Mouse (Mus musculus) embryonic fibroblast, embryonic 13.5 days (primary cell): ENCODE data around the gene Olfr1112. TPM values are rescaled to one million over a fixed set of nuclear protein-coding genes. Genes with fewer than 3 reads are reported as not detected.
"Not testable (repeated sequence)": the region's sequence is repeated elsewhere in the genome, so short reads cannot be mapped to it uniquely, and the experiment has no call there.

Experiments
- H3K27ac ChIP-seq: 2 replicates; pipeline ENCODE4 v1.5.1; 2012; ENCODE audit warnings: low read length, control low read depth, inconsistent platforms; ENCODE audit not compliant: insufficient read depth
- H3K4me1 ChIP-seq: 2 replicates; pipeline ENCODE4 v1.6.1; 2011; ENCODE audit warnings: low read length; ENCODE audit not compliant: control insufficient read depth, insufficient read depth
- H3K4me3 ChIP-seq: 2 replicates; pipeline ENCODE4 v1.5.1; 2011; ENCODE audit warnings: mild to moderate bottlenecking, control low read depth, low read length; ENCODE audit not compliant: insufficient read depth
- CTCF ChIP-seq: IDR thresholded peaks from 2 replicates; pipeline ENCODE4 v1.5.1; 2011; ENCODE audit warnings: mild to moderate bottlenecking, control low read depth, low read length, moderate library complexity, borderline replicate concordance; ENCODE audit not compliant: insufficient read depth
- POLR2A ChIP-seq: IDR thresholded peaks from 2 replicates; pipeline ENCODE4 v1.6.1; 2011; ENCODE audit warnings: low read depth, mild to moderate bottlenecking, control low read depth, low read length, moderate library complexity
- polyA plus RNA-seq: library from polyadenylated mRNA; stranded (reverse); fragments of >200 nt; gene quantifications from 2 replicates; pipeline ENCODE4 v1.2.4, GENCODE M21; 2011; ENCODE audit warnings: low read depth; ENCODE audit not compliant: missing spikeins, insufficient read length

The Olfr1112 gene
- polyA plus RNA-seq: not detected in 2 replicates

DNA sequence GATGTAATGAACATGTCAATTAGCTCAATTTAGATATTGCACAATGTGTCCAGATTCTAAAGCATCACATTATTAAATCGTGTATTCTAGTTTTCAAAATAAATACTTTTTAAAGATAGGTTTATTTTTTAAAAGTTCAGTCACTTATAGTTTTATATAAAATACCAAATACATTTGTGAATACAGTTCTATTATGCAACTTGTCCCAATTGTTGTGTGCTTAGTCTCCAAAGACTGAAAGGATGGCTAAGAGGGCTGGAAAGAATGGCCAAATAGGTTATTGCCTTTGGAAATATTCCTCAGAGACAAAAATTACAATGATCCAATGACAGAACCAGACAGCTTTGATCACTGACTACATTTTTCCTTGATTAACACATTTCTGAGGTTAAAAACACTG, at the start of gene Olfr1112:
TSS of gene Olfr1112 (plus strand) at position 301 of the 400 bp plus-strand sequence.
- H3K4me3 ChIP-seq: no peak within 1 kb of the TSS
- H3K27ac ChIP-seq: no peak within 1 kb of the TSS
- TF ChIP-seq POLR2A (no peak), CTCF (no peak)
- H3K4me1 ChIP-seq: no peaks in the 10 kb centered on the region

DNA sequence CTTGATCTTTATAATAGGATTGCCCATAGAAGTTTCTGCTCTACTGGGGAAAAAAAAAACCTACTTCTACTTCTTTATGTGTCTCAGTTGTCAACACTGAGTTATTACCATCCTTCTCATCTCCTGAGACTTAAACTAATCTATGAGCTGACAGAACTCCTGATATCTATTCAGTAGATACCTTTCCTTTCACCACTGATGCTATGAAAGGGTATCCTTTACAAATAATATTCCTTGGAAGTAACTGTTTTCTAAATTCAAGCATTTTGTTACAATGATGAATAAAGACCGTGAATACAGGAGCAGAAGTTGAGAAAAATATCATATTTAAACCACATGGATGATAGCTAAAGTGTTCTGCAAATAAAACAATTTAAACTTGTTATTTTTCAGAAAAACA, 47.4 kb upstream of the Olfr1112 start, which contains the start of gene Olfr1110:
TSS of gene Olfr1110 (minus strand) at position 101 of the 400 bp plus-strand sequence.
- Histone ChIP-seq H3K4me1 (no peaks in the 10 kb centered on the region), H3K27ac (no peak within 1 kb of the TSS), H3K4me3 (no peak within 1 kb of the TSS)
- TF ChIP-seq CTCF: no peak
- no peak for TF ChIP-seq POLR2A

DNA sequence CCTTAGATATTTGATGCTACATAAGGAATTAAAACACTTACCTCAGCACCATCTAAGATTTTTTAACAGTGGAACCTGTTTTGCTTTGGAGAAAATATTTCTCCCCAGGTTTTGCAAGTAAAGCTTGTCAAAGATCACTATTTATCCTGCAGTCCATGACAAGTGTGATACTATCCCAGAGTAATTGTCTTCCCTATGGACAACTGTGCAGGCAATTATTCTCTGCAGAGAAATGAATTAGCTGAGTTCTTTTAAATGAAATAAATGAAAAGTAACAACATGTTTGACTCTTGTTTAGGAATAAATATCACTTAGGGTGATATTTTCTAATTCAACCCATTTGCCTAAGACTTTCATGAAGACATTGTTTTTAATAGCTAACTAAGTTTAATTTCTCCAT, 35.1 kb upstream of the Olfr1112 start, which contains the start of gene Olfr1111:
TSS of gene Olfr1111 (minus strand) at position 101 of the 400 bp plus-strand sequence.
- TF ChIP-seq CTCF: no peak
- no peak for TF ChIP-seq POLR2A
- no peak within 1 kb of the TSS for H3K27ac ChIP-seq
- H3K4me1 ChIP-seq: no peaks in the 10 kb centered on the region
- H3K4me3 ChIP-seq: no peak within 1 kb of the TSS

DNA sequence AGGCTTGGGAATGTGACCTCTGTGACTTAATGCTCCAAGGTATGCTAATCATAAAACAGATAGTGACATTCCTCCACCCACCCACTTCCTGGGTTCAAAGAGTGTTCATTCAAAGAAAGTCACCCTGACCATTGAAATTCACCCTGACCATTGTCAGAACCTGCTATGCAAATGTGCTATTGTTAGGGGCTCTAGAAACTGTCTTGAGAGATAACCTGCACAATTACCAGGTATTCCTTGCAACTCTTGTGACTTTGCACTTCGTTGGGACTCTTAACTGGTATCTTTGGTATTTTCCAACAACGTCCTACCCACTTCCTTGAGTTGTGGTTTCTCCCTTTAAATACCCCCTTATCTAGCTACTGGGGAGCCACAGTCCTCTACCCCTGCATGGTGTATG, 19.9 kb upstream of the Olfr1112 start:
- not testable (repeated sequence) for H3K27ac ChIP-seq, H3K4me3 ChIP-seq

DNA sequence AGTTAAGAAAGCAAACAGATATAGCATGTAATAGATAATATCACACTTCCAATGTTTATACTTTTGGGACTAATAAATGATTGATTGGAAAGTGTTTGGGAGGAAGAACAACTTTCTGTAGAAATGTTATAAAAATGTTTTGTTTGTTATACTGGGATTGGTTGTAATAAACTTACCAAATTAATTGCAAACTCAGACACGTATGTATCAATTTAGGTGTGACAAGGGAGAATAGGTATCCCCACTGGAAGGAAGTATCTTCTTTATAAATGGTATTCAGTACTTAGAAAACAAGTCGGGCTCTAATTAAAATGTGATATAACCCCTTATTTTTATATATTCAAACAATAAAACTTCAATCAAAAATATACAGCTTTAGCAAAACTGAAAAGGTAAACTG, 21.1 kb downstream of the Olfr1112 start, which contains the start of gene Olfr1113:
TSS of gene Olfr1113 (plus strand) at position 301 of the 400 bp plus-strand sequence.
- Histone ChIP-seq H3K4me1 (no peaks in the 10 kb centered on the region), H3K4me3 (no peak within 1 kb of the TSS), H3K27ac (no peak within 1 kb of the TSS)
- TF ChIP-seq CTCF (no peak), POLR2A (no peak)

More for the DNA sequence above, 19.9 kb upstream of the Olfr1112 start:
- not testable (repeated sequence) for H3K4me1 ChIP-seq

Other genes starting within 250 kb of the Olfr1112 start
- not detected in 2 replicates for gene Olfr1099, start 227.1 kb upstream of the Olfr1112 start, polyA plus RNA-seq
- not detected in 2 replicates for gene Olfr1100, start 207.8 kb upstream of the Olfr1112 start, polyA plus RNA-seq
- gene Olfr1101, start 196.6 kb upstream of the Olfr1112 start, polyA plus RNA-seq: not detected in 2 replicates
- not detected in 2 replicates for gene Olfr1102, start 189.4 kb upstream of the Olfr1112 start, polyA plus RNA-seq
- gene Olfr1104, start 160.7 kb upstream of the Olfr1112 start, polyA plus RNA-seq: not detected in 2 replicates
- not detected in 2 replicates for gene Olfr1105, start 151.3 kb upstream of the Olfr1112 start, polyA plus RNA-seq
- gene Olfr1106, start 135.5 kb upstream of the Olfr1112 start, polyA plus RNA-seq: not detected in 2 replicates
- not detected in 2 replicates for gene Olfr1107, start 112.0 kb upstream of the Olfr1112 start, polyA plus RNA-seq
- not detected in 2 replicates for gene Olfr1109, start 91.8 kb upstream of the Olfr1112 start, polyA plus RNA-seq
- gene Olfr259, start 73.2 kb upstream of the Olfr1112 start, polyA plus RNA-seq: not detected in 2 replicates
- not detected in 2 replicates for gene Olfr1110, start 47.5 kb upstream of the Olfr1112 start, polyA plus RNA-seq
- not detected in 2 replicates for gene Olfr1111, start 35.2 kb upstream of the Olfr1112 start, polyA plus RNA-seq
- gene Olfr1113, start 21.2 kb downstream of the Olfr1112 start, polyA plus RNA-seq: not detected in 2 replicates
- gene Olfr1115, start 60.2 kb downstream of the Olfr1112 start, polyA plus RNA-seq: not detected in 2 replicates
- not detected in 2 replicates for gene Olfr1116, start 79.7 kb downstream of the Olfr1112 start, polyA plus RNA-seq
- gene Olfr1118, start 119.8 kb downstream of the Olfr1112 start, polyA plus RNA-seq: not detected in 2 replicates
- gene Olfr1120, start 167.0 kb downstream of the Olfr1112 start, polyA plus RNA-seq: not detected in 2 replicates
- not detected in 2 replicates for gene Olfr1121, start 182.1 kb downstream of the Olfr1112 start, polyA plus RNA-seq
- not detected in 2 replicates for gene Olfr1122, start 198.1 kb downstream of the Olfr1112 start, polyA plus RNA-seq
- gene Olfr1123, start 228.8 kb downstream of the Olfr1112 start, polyA plus RNA-seq: 0.11 TPM in 1 of 2 replicates, not detected in the other
- not detected in 2 replicates for gene Olfr1124, start 242.5 kb downstream of the Olfr1112 start, polyA plus RNA-seq